Mouse (Mus musculus) A20 (cell line): ENCODE measurements around the gene Ttc26.
"Not testable (repeated sequence)": the region's sequence is repeated elsewhere in the genome, so short reads cannot be mapped to it uniquely, and the experiment has no call there.

Source experiments
- DNase-seq: peaks from one replicate; pipeline ENCODE4 v3.0.0-alpha.2; 2011; ENCODE audit warnings: low read depth, low spot score

Ttc26 gene

GRCm38 (mm10) chr6:38456425-38456824 is 75.2 kb downstream of the Ttc26 start:
- DNase-seq, result not testable (repeated sequence)

GRCm38 (mm10) chr6:38458075-38458474 is 76.8 kb downstream of the Ttc26 start:
- DNase-seq, result no peak

DNA sequence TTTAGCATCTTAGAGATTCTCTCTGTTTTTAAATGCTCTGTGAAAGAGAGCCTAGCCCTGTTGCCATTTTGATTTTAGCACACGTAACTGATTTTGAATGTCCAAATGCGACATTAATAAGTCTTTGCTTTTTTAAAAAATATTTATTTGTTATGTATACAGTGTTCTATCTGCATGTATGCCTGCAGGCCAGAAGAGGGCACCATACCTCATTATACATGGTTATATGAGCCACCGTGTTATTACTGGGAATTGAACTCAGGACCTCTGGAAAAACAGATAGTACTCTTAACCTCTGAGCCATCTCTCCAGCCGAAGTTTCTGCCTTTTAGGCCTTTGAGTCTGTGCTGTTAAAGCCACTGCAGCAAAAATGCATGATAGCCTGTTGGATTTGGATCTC is 88.3 kb downstream of the Ttc26 start:
- DNase-seq, result peak; percentile 27
